Mouse (Mus musculus): ENCODE measurements around the gene Sirt7.

- no peak for TF ChIP-seq GATA1 (IDR thresholded peaks at IDR 0.05; ENCODE audit: low read depth, low read length)
- TF ChIP-seq CTCF (IDR thresholded peaks at IDR 0.05 in 2 of 3, conservative IDR thresholded peaks at IDR 0.05 in 1 of 3; ENCODE audit: control insufficient read depth in 1 of 3, insufficient read depth in 1 of 3, low read depth in 2 of 3, low read length in 3 of 3, poor library complexity in 1 of 3, severe bottlenecking in 1 of 3): no peak
- no peak for TF ChIP-seq SIN3A (IDR thresholded peaks at IDR 0.05; ENCODE audit: low read length)
- TF ChIP-seq TCF12 (IDR thresholded peaks at IDR 0.05; ENCODE audit: low read depth, low read length): no peak
- TF ChIP-seq MAZ (IDR thresholded peaks at IDR 0.05; ENCODE audit: low read depth, low read length): no peak
- TF ChIP-seq NRF1 (IDR thresholded peaks at IDR 0.05; ENCODE audit: insufficient read depth, low read depth, low read length, poor library complexity, severe bottlenecking): no peak
- TF ChIP-seq UBTF (IDR thresholded peaks at IDR 0.05; ENCODE audit: borderline replicate concordance, insufficient read depth, low read depth, low read length): no peak
- TF ChIP-seq MYB (IDR thresholded peaks at IDR 0.05; ENCODE audit: low read depth, low read length): no peak
Measured at GRCm38 (mm10) chr11:120642939-120643600, 18.0 kb upstream of the Sirt7 start.

Data from MEL (cell line).